Comparison of ENCODE assay signal across 9 mouse cellular contexts in genomic region chr15:94601339-94601738, GRCm38 (mm10). TPM values are rescaled to one million over a fixed set of nuclear protein-coding genes. Genes with fewer than 3 reads are reported as not detected.
DNase-seq lines count a peak whose midpoint lies in the region; ATAC-seq lines count a peak whose summit lies in the region.
"Had no signal": no experiment of that assay in that cellular context is flagged by ENCODE, and none has a peak within 500 bp of the region (broad histone marks: within the 10 kb centered on the region; RNA-seq: fewer than 3 reads in every experiment).

No protein-coding gene starts in this region.

- no peak overlapping the region for H3K27ac ChIP-seq in heart, embryonic 11.5 days (ENCODE audit: low read depth, low read length)
- H3K27ac ChIP-seq: embryonic facial prominence, embryonic 13.5 days had no signal

- no peak overlapping the region for H3K9ac ChIP-seq in heart, embryonic 11.5 days (ENCODE audit: low read depth, low read length)
- H3K9ac ChIP-seq: embryonic facial prominence, embryonic 13.5 days had no signal

- DNase-seq in heart, postnatal 10 days = peak; percentile 53 to 68
- peak; percentile 73 for DNase-seq in A20 (ENCODE audit: low read depth, low spot score)
- DNase-seq in Muller cell, postnatal 12 days (ENCODE audit: inconsistent ontology term) = peak; percentile 26
- peak; percentile 53 to 80 for DNase-seq in cerebellum, postnatal 25 days
- DNase-seq in kidney, adult 18-20 months = peak; percentile 65
- DNase-seq in lung, postnatal 36 days = peak; percentile 71
- DNase-seq in urinary bladder, postnatal 36 days (ENCODE audit: low spot score in 2 of 2) = peak; percentile 39 to 57

- H3K36me3 ChIP-seq in heart, embryonic 11.5 days (ENCODE audit: control insufficient read depth, insufficient read depth, low read length) = no peaks in the 10 kb centered on the region
- H3K36me3 ChIP-seq: embryonic facial prominence, embryonic 13.5 days had no signal

- intact Hi-C loops in heart, postnatal 10 days (cut with DNase I) = loop anchor here (1.0 kb wide), 1 partner anchor 44 kb away; no protein-coding TSS in a partner anchor

- H3K9me3 ChIP-seq in heart, embryonic 11.5 days (replicated peaks; ENCODE audit: control insufficient read depth, low read length) = no peaks in the 10 kb centered on the region
- H3K9me3 ChIP-seq: embryonic facial prominence, embryonic 13.5 days had no signal

- 0 out of 2 replicates have a peak, but pooled peaks cover 2% of the 10 kb centered on the region for H3K4me1 ChIP-seq in heart, embryonic 11.5 days (ENCODE audit: control insufficient read depth, insufficient read depth, low read length)
- H3K4me1 ChIP-seq: embryonic facial prominence, embryonic 13.5 days had no signal

- no peak overlapping the region for H3K4me3 ChIP-seq in heart, embryonic 11.5 days (ENCODE audit: low read depth, low read length)
- H3K4me3 ChIP-seq: embryonic facial prominence, embryonic 13.5 days had no signal

- ATAC-seq in heart, embryonic 11.5 days (replicated peaks; ENCODE audit: insufficient number of reproducible peaks, low FRiP score, low TSS enrichment) = no peak

- WGBS in heart, embryonic 11.5 days (ENCODE audit: insufficient replicate concordance) = 19% methylated on average over 3 of the region's 3 CpGs

- no peaks in the 10 kb centered on the region for H3K27me3 ChIP-seq in heart, embryonic 11.5 days (ENCODE audit: control insufficient read depth, insufficient read depth, low read length)
- H3K27me3 ChIP-seq: embryonic facial prominence, embryonic 13.5 days had no signal

- H3K4me2 ChIP-seq in heart, embryonic 11.5 days = no peak overlapping the region
- H3K4me2 ChIP-seq: embryonic facial prominence, embryonic 13.5 days had no signal

RNA-seq across cellular contexts. Expression of gene Twf1, which starts 11.7 kb away (rescaled TPM):
- 10 to 100 TPM; 35.4 to 45.2 TPM for total RNA-seq in heart, postnatal 10 days (2021)
- 54.5 and 55.0 TPM in 2 replicates for polyA plus RNA-seq in heart, embryonic 11.5 days (2014; fragmentation: Nextera tagmentation; extraction: Ambion mirVana)

RNA-seq across cellular contexts. Expression of gene Tmem117, which starts 27.7 kb away (rescaled TPM):
- total RNA-seq in heart, postnatal 10 days (2021) = 10 to 100 TPM; 11.3 to 12.1 TPM
- 0.94 and 1.7 TPM in 2 replicates for polyA plus RNA-seq in heart, embryonic 11.5 days (2014; fragmentation: Nextera tagmentation; extraction: Ambion mirVana)

RNA-seq across cellular contexts. Expression of gene Irak4, which starts 57.9 kb away (rescaled TPM):
- 1 to 10 TPM; 6.3 to 8.4 TPM for total RNA-seq in heart, postnatal 10 days (2021)
- polyA plus RNA-seq in heart, embryonic 11.5 days (2014; fragmentation: Nextera tagmentation; extraction: Ambion mirVana) = 3.9 and 4.1 TPM in 2 replicates

RNA-seq across cellular contexts. Expression of gene Pus7l, which starts 58.0 kb away (rescaled TPM):
- total RNA-seq in heart, postnatal 10 days (2021) = 1 to 10 TPM; 2.9 to 3.1 TPM
- polyA plus RNA-seq in heart, embryonic 11.5 days (2014; fragmentation: Nextera tagmentation; extraction: Ambion mirVana) = 4.7 and 5.9 TPM in 2 replicates
